Mouse (Mus musculus): ENCODE results near the gene Ttll1. TPM values are rescaled to one million over a fixed set of nuclear protein-coding genes. Genes with fewer than 3 reads are reported as not detected.

Gene Ttll1
- total and polyA plus RNA-seq, 2 experiments from 2014 or later, result 47.4 to 115 TPM

GRCm38 (mm10) chr15:83450007-83450406, 60.7 kb downstream of the Ttll1 start:
- no peak for ATAC-seq

DNA sequence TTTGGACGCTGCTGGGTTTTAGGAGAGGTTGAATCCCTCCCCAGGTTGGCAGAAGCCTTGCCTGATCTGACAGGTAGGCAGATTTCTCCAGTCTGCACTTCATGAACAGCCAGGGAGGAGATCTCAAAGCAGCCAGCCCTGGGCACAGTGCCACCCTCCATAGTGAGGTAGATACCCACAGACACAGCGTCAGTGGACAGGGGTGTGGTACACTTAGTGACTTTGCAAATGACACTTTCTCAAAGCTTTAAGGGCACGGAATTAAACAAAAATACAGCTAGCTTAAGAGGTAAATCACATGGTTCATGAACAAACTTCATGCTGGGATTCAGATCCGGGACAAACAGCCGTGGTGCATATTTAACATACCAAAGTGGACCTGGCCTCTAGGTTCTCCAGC, 62.0 kb downstream of the Ttll1 start:
- H3K4me2 ChIP-seq (ENCODE audit: low read depth), result no peak overlapping the region
- H3K4me3 ChIP-seq (ENCODE audit: low read depth, low read length), result no peak overlapping the region
- H3K9ac ChIP-seq, result no peak overlapping the region
- H3K36me3 ChIP-seq (ENCODE audit: insufficient read depth), result no peaks in the 10 kb centered on the region
- H3K9me3 ChIP-seq (ENCODE audit: low read length), result no peaks in the 10 kb centered on the region
- WGBS, result 79% methylated on average over 5 of the region's 5 CpGs
- DNase-seq (no peak), ATAC-seq (no peak)
- no peak for TF ChIP-seq CTCF (IDR thresholded peaks at IDR 0.05; ENCODE audit: low read depth)
- H3K27me3 ChIP-seq (ENCODE audit: insufficient read depth, low read length), result no peaks in the 10 kb centered on the region
- H3K27ac ChIP-seq (ENCODE audit: low read depth, low read length), result no peak overlapping the region
- peaks cover 9% of the 10 kb centered on the region; the same call in 1 of the 2 replicates for H3K4me1 ChIP-seq (ENCODE audit: insufficient read depth)

More at GRCm38 (mm10) chr15:83450007-83450406, 60.7 kb downstream of the Ttll1 start:
- H3K27ac ChIP-seq (ENCODE audit: low read depth, low read length), result no peak overlapping the region
- no peaks in the 10 kb centered on the region for H3K36me3 ChIP-seq (ENCODE audit: insufficient read depth)
- no peaks in the 10 kb centered on the region for H3K27me3 ChIP-seq (ENCODE audit: insufficient read depth, low read length)
- TF ChIP-seq CTCF (IDR thresholded peaks at IDR 0.05; ENCODE audit: low read depth), result no peak
- peaks cover 9% of the 10 kb centered on the region; the same call in 1 of the 2 replicates for H3K4me1 ChIP-seq (ENCODE audit: insufficient read depth)
- no peak for DNase-seq
- no peak overlapping the region for H3K9ac ChIP-seq
- no peak overlapping the region for H3K4me2 ChIP-seq (ENCODE audit: low read depth)
- WGBS, result 89% methylated on average over 2 of the region's 2 CpGs
- H3K4me3 ChIP-seq (ENCODE audit: low read depth, low read length), result no peak overlapping the region
- H3K9me3 ChIP-seq (ENCODE audit: low read length), result no peaks in the 10 kb centered on the region

DNA sequence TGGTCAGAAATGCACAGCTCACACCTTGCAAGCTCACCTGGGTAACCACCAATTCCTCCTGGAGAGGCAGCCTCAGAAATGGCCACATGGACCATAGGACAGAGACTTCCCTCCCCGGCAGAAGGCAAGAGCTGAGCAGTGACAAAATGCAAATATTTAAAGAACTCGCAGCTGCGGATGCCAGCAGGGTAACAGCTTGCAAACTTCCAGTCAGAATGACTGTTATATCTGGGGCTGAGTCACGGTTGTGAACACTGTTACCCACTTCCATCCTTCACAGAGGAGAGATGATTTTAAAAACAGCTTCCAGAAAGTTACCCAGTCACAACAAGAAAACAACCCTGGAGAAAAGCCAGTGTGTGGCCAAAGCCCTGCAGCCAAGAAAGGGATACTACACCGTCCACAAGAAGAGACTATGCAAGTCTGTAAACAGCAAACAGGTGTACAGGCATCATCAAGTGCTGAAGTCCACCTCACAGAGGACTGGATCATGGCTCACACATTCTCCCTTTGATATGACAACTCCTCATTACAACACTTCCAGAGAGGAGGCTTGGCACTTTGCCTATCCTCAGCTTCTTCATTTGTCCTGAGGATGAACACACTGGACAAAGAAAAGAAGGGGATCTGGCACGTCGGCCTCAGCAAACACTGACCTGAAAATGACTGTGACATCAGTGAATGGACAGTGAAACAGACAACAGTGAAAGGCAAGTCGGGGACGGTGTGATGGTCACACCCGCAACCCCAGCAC, 62.7 kb downstream of the Ttll1 start:
- no peaks in the 10 kb centered on the region for H3K27me3 ChIP-seq (ENCODE audit: insufficient read depth, low read length)
- H3K36me3 ChIP-seq (ENCODE audit: insufficient read depth), result no peaks in the 10 kb centered on the region
- H3K9ac ChIP-seq, result no peak overlapping the region
- H3K4me3 ChIP-seq (ENCODE audit: low read depth, low read length), result no peak overlapping the region
- 53% methylated on average over 10 of the region's 10 CpGs for WGBS
- peak; percentile 84 for DNase-seq
- H3K4me1 ChIP-seq (ENCODE audit: insufficient read depth), result peaks cover 9% of the 10 kb centered on the region; the same call in 1 of the 2 replicates
- peak; percentile 89 for ATAC-seq
- TF ChIP-seq CTCF (IDR thresholded peaks at IDR 0.05; ENCODE audit: low read depth), result no peak
- no peak overlapping the region for H3K27ac ChIP-seq (ENCODE audit: low read depth, low read length)
- H3K9me3 ChIP-seq (ENCODE audit: low read length), result no peaks in the 10 kb centered on the region
- H3K4me2 ChIP-seq (ENCODE audit: low read depth), result no peak overlapping the region

DNA sequence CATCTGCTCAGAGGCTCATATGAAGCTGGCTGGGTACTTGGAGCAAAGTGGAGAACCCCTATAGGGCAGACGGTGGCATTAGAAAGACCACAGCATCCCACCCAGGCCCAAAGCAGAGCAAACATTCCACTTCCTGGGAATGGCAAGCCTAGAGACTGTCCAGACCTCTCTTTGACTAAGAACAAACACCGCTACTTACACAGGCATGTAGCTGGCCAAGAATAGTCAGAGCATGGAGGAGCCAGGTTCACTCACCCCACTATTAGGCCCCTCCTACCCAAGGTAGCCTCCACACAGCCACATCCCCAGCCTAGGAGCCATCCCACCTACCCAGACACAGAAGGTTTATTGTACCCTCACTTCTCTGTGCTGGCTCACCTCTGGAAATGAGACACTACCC, 64.8 kb downstream of the Ttll1 start:
- Histone ChIP-seq H3K27me3 (ENCODE audit: insufficient read depth, low read length) (no peaks in the 10 kb centered on the region), H3K9ac (no peak overlapping the region), H3K27ac (ENCODE audit: low read depth, low read length) (no peak overlapping the region), H3K9me3 (ENCODE audit: low read length) (no peaks in the 10 kb centered on the region), H3K36me3 (ENCODE audit: insufficient read depth) (no peaks in the 10 kb centered on the region), H3K4me2 (ENCODE audit: low read depth) (no peak overlapping the region), H3K4me3 (ENCODE audit: low read depth, low read length) (no peak overlapping the region), H3K4me1 (ENCODE audit: insufficient read depth) (no peaks in the 10 kb centered on the region)
- no peak for TF ChIP-seq CTCF (IDR thresholded peaks at IDR 0.05; ENCODE audit: low read depth)
- whole genome bisulfite sequencing, result 83% methylated on average over 2 of the region's 2 CpGs
- no peak for ATAC-seq
- no peak for DNase-seq

DNA sequence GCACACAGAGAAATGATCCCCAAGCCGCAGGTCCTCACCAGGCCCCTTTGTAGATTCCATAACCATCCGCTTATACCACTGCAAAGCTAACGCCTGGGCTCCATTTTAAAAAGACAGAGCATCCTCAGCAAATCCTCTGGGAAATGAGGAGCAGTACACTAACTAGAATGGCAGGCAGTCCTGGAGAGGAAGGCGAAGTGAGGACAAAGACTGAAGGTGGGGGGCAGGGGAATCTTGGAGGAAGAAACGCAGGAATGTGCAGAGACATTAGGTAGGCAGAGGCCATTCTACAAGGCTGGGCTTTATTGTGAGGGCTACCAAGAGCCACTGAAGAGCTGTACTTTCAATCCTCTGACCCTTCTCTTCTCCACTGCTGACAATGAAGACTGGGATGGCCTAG, 65.3 kb downstream of the Ttll1 start:
- H3K27ac ChIP-seq (ENCODE audit: low read depth, low read length), result no peak overlapping the region
- 72% methylated on average over 5 of the region's 5 CpGs for WGBS
- no peaks in the 10 kb centered on the region for H3K9me3 ChIP-seq (ENCODE audit: low read length)

DNA sequence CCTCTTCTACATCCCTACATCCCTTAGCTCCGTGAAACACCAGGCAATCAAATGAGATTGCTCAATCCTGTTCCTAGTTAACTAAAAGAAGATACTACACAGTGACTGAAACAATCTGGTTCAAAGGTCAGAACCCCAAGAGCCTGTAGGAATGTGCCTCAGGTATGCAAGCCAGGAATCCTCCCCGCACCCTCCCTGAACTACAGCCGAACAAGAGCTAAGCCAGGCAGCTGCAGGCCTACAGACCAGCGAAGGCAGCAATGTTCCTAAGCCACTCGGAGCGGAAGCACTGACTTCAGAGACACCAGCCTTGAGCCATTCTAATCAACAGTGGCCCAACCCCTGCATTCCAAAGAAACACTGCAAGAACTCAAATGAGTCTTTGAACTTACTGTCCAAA, 66.3 kb downstream of the Ttll1 start:
- Histone ChIP-seq H3K9me3 (ENCODE audit: low read length) (no peaks in the 10 kb centered on the region), H3K4me2 (ENCODE audit: low read depth) (no peak overlapping the region), H3K36me3 (ENCODE audit: insufficient read depth) (no peaks in the 10 kb centered on the region), H3K27ac (ENCODE audit: low read depth, low read length) (no peak overlapping the region), H3K27me3 (ENCODE audit: insufficient read depth, low read length) (no peaks in the 10 kb centered on the region), H3K4me1 (ENCODE audit: insufficient read depth) (no peaks in the 10 kb centered on the region), H3K4me3 (ENCODE audit: low read depth, low read length) (no peak overlapping the region), H3K9ac (no peak overlapping the region)
- WGBS, result 81% methylated on average over 6 of the region's 6 CpGs
- no peak for TF ChIP-seq CTCF (IDR thresholded peaks at IDR 0.05; ENCODE audit: low read depth)
- DNase-seq (no peak), ATAC-seq (no peak)

More for the DNA sequence above, 65.3 kb downstream of the Ttll1 start:
- no peak for DNase-seq
- H3K4me2 ChIP-seq (ENCODE audit: low read depth), result no peak overlapping the region
- ATAC-seq, result no peak
- H3K4me3 ChIP-seq (ENCODE audit: low read depth, low read length), result no peak overlapping the region
- no peaks in the 10 kb centered on the region for H3K4me1 ChIP-seq (ENCODE audit: insufficient read depth)
- H3K27me3 ChIP-seq (ENCODE audit: insufficient read depth, low read length), result no peaks in the 10 kb centered on the region
- TF ChIP-seq CTCF (IDR thresholded peaks at IDR 0.05; ENCODE audit: low read depth), result no peak
- H3K36me3 ChIP-seq (ENCODE audit: insufficient read depth), result no peaks in the 10 kb centered on the region
- H3K9ac ChIP-seq, result no peak overlapping the region

DNA sequence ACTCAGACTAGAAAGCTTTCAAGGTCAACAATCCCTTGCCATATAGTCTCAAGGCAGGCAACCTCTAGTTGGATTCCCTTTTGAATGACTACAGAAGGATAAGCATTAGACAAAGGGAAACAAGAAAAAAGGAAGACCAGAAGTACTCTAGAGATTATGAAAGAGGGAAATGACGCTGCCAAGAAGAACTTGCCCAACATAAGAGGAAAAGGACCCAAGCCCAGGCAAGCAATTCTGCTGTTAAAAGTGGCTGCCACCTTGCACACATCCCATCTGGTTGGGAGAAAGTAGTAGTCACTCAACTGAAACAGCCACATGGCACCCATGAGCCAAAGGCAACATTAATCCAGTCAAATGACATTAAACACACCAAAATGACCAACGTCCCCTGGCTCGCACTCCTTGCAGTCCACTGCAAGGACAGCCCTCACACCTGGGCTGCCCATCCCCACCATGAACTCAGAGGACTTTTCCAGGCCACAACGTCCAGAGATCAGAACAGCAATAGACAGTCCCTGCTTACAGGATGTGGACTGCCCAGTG, 68.1 kb downstream of the Ttll1 start:
- Histone ChIP-seq H3K9ac (no peak overlapping the region), H3K27me3 (ENCODE audit: insufficient read depth, low read length) (no peaks in the 10 kb centered on the region), H3K36me3 (ENCODE audit: insufficient read depth) (no peaks in the 10 kb centered on the region), H3K9me3 (ENCODE audit: low read length) (no peaks in the 10 kb centered on the region), H3K27ac (ENCODE audit: low read depth, low read length) (no peak overlapping the region), H3K4me1 (ENCODE audit: insufficient read depth) (no peaks in the 10 kb centered on the region), H3K4me3 (ENCODE audit: low read depth, low read length) (no peak overlapping the region), H3K4me2 (ENCODE audit: low read depth) (no peak overlapping the region)
- WGBS, result 91% methylated on average over 4 of the region's 4 CpGs
- no peak for DNase-seq
- TF ChIP-seq CTCF (IDR thresholded peaks at IDR 0.05; ENCODE audit: low read depth), result no peak
- no peak for ATAC-seq
